In genomic region chr17:13668052-13669015, GRCm38 (mm10) we compare ENCODE assay signal across 8 mouse cellular contexts.
DNase-seq lines count a peak whose midpoint lies in the region; ATAC-seq and TF ChIP-seq lines count a peak whose summit lies in the region.

No protein-coding gene starts in this region.

- H3K36me3 ChIP-seq in C2C12 (ENCODE audit: control insufficient read depth, insufficient read depth) = no peaks in the 10 kb centered on the region
- H3K36me3 ChIP-seq in forebrain, embryonic 13.5 days (ENCODE audit: poor library complexity, severe bottlenecking) = no peaks in the 10 kb centered on the region
- no peaks in the 10 kb centered on the region for H3K36me3 ChIP-seq in intestine, embryonic 16.5 days (ENCODE audit: control insufficient read depth, insufficient read depth, low read length)
- no peaks in the 10 kb centered on the region for H3K36me3 ChIP-seq in midbrain, embryonic 14.5 days (ENCODE audit: control insufficient read depth, insufficient read depth, low read length)

- peaks cover 52% of the 10 kb centered on the region for H3K4me1 ChIP-seq in forebrain, embryonic 13.5 days
- H3K4me1 ChIP-seq in intestine, embryonic 16.5 days (ENCODE audit: control insufficient read depth, insufficient read depth, low read length) = peaks cover 11% of the 10 kb centered on the region
- H3K4me1 ChIP-seq in midbrain, embryonic 14.5 days (ENCODE audit: control insufficient read depth, insufficient read depth, low read length) = peaks cover 50% of the 10 kb centered on the region

- peak; percentile 55 to 57 for DNase-seq in cerebellum, postnatal 14 days
- no peak for DNase-seq in cerebellum, postnatal 36 days
- DNase-seq in midbrain, embryonic 14.5 days = peak; percentile 85
- no peak for DNase-seq in adrenal gland, postnatal 4 days (ENCODE audit: low spot score in 2 of 2)

- peak overlapping the region; percentile 52 for H3K9ac ChIP-seq in forebrain, embryonic 13.5 days
- H3K9ac ChIP-seq in intestine, embryonic 16.5 days (ENCODE audit: low read depth, low read length) = peak overlapping the region; percentile 34; the same call in 1 of the 2 replicates
- H3K9ac ChIP-seq in midbrain, embryonic 14.5 days (replicated peaks; ENCODE audit: low read length) = peak overlapping the region; percentile 26

- no peak overlapping the region for H3K4me3 ChIP-seq in C2C12 (ENCODE audit: insufficient read depth, poor library complexity, severe bottlenecking)
- peak overlapping the region; percentile 14; the same call in 1 of the 2 replicates for H3K4me3 ChIP-seq in forebrain, embryonic 13.5 days
- 0 out of 2 replicates have a peak overlapping the region, but pooled peaks have one; percentile 1 for H3K4me3 ChIP-seq in intestine, embryonic 16.5 days (ENCODE audit: low read length)
- no peak overlapping the region for H3K4me3 ChIP-seq in midbrain, embryonic 14.5 days (replicated peaks; ENCODE audit: low read depth, low read length)

- no peaks in the 10 kb centered on the region for H3K27me3 ChIP-seq in C2C12 (ENCODE audit: control insufficient read depth, insufficient read depth, insufficient read length)
- H3K27me3 ChIP-seq in forebrain, embryonic 13.5 days = no peaks in the 10 kb centered on the region
- H3K27me3 ChIP-seq in intestine, embryonic 16.5 days (replicated peaks; ENCODE audit: control insufficient read depth, insufficient read depth, low read length) = no peaks in the 10 kb centered on the region
- no peaks in the 10 kb centered on the region for H3K27me3 ChIP-seq in midbrain, embryonic 14.5 days (ENCODE audit: control insufficient read depth, insufficient read depth, low read length)

- H3K9me3 ChIP-seq in forebrain, embryonic 13.5 days (replicated peaks) = no peaks in the 10 kb centered on the region
- H3K9me3 ChIP-seq in intestine, embryonic 16.5 days (ENCODE audit: control insufficient read depth, low read length) = no peaks in the 10 kb centered on the region
- no peaks in the 10 kb centered on the region for H3K9me3 ChIP-seq in midbrain, embryonic 14.5 days (ENCODE audit: control insufficient read depth, low read length)

- no peaks in the 10 kb centered on the region for H3K79me3 ChIP-seq in C2C12 (ENCODE audit: low read depth)

- no peaks in the 10 kb centered on the region for H3K79me2 ChIP-seq in C2C12 (ENCODE audit: control insufficient read depth, insufficient read depth)

- H3K4me2 ChIP-seq in forebrain, embryonic 13.5 days = peak overlapping the region; percentile 49
- peak overlapping the region; percentile 24; the same call in 1 of the 2 replicates for H3K4me2 ChIP-seq in intestine, embryonic 16.5 days (ENCODE audit: low read depth, low read length)
- H3K4me2 ChIP-seq in midbrain, embryonic 14.5 days (ENCODE audit: low read length) = peak overlapping the region; percentile 38

- TF ChIP-seq CTCF in C2C12 (IDR thresholded peaks at IDR 0.05; ENCODE audit: control insufficient read depth, insufficient read depth, insufficient read length) = no peak

- WGBS in forebrain, embryonic 13.5 days = 1% methylated on average over 16 of the region's 16 CpGs
- WGBS in intestine, embryonic 16.5 days = 18% methylated on average over 16 of the region's 16 CpGs
- WGBS in midbrain, embryonic 14.5 days = 4% methylated on average over 16 of the region's 16 CpGs

- ATAC-seq in forebrain, embryonic 13.5 days = peak; percentile 94
- peak; percentile 75 for ATAC-seq in intestine, embryonic 16.5 days
- ATAC-seq in midbrain, embryonic 14.5 days (ENCODE audit: low FRiP score, low TSS enrichment) = peak; percentile 86
- ATAC-seq in erythroblast, adult 5-6 weeks (replicated peaks; ENCODE audit: low FRiP score, poor library complexity, severe bottlenecking) = no peak

- H3K27ac ChIP-seq in forebrain, embryonic 13.5 days = peak overlapping the region; percentile 99
- no peak overlapping the region for H3K27ac ChIP-seq in intestine, embryonic 16.5 days (ENCODE audit: low read length)
- peak overlapping the region; percentile 91 for H3K27ac ChIP-seq in midbrain, embryonic 14.5 days (replicated peaks; ENCODE audit: low read depth, low read length)

- H3ac ChIP-seq in C2C12 (ENCODE audit: control insufficient read depth, insufficient read length, low read depth) = peak overlapping the region; percentile 3

TF ChIP-seq in C2C12, 6 proteins besides CTCF, POLR2A, EP300 and RAD21:
- TF ChIP-seq CEBPB (IDR thresholded peaks at IDR 0.05; ENCODE audit: low read depth) = no peak
- no peak for TF ChIP-seq MYOG (IDR thresholded peaks at IDR 0.05; ENCODE audit: control insufficient read depth, extremely low read depth, insufficient read length)
- TF ChIP-seq FOSL1 (IDR thresholded peaks at IDR 0.05; ENCODE audit: insufficient read depth, low read length, poor library complexity, severe bottlenecking) = no peak
- TF ChIP-seq MYOD1 (IDR thresholded peaks at IDR 0.05; ENCODE audit: control insufficient read depth, insufficient read length, low read depth) = peak; percentile 35
- no peak for TF ChIP-seq USF1 (IDR thresholded peaks at IDR 0.05; ENCODE audit: low read depth)
- peak; percentile 14 for TF ChIP-seq MAX (IDR thresholded peaks at IDR 0.05)

Comparison
In these comparisons a context has a peak if more than half of its experiments do, and no peak if none do; other contexts are left out.
1. DNase-seq: peak in cerebellum, postnatal 14 days (2 of 2) and midbrain, embryonic 14.5 days (single experiment); none in cerebellum, postnatal 36 days (0 of 2) and adrenal gland, postnatal 4 days (0 of 2).
2. H3K4me3 ChIP-seq: peak in forebrain, embryonic 13.5 days (single experiment) and intestine, embryonic 16.5 days (single experiment); none in C2C12 (single experiment) and midbrain, embryonic 14.5 days (single experiment).
3. Peak in every context shown above with its lines, with median percentiles within 50 percentile points of each other: H3K4me2 ChIP-seq and H3K9ac ChIP-seq.